In genomic region chr10:18453380-18453779, GRCm38 (mm10) we compare ENCODE assay signal across 8 mouse cellular contexts.
DNase-seq lines count a peak whose midpoint lies in the region; ATAC-seq and TF ChIP-seq lines count a peak whose summit lies in the region.

No protein-coding gene starts in this region.

- no peak overlapping the region for H3K4me2 ChIP-seq in forebrain, embryonic 15.5 days (replicated peaks)

- H3K36me3 ChIP-seq in E14TG2a.4 (ENCODE audit: insufficient read depth, low read length), result no peaks in the 10 kb centered on the region
- H3K36me3 ChIP-seq in forebrain, embryonic 15.5 days, result no peaks in the 10 kb centered on the region

- peak; percentile 81 for ATAC-seq in forebrain, embryonic 15.5 days (replicated peaks)

- H3K4me3 ChIP-seq in E14TG2a.4 (replicated peaks; ENCODE audit: low read length), result no peak overlapping the region
- no peak overlapping the region for H3K4me3 ChIP-seq in forebrain, embryonic 15.5 days

- peaks cover 53% of the 10 kb centered on the region for H3K4me1 ChIP-seq in E14TG2a.4 (replicated peaks; ENCODE audit: low read depth, low read length)
- peaks cover 33% of the 10 kb centered on the region for H3K4me1 ChIP-seq in forebrain, embryonic 15.5 days

- 19% methylated on average over 4 of the region's 4 CpGs for WGBS in forebrain, embryonic 15.5 days

- H3K27me3 ChIP-seq in E14TG2a.4 (ENCODE audit: insufficient read depth, low read length), result no peaks in the 10 kb centered on the region
- no peaks in the 10 kb centered on the region for H3K27me3 ChIP-seq in forebrain, embryonic 15.5 days

- no peak overlapping the region for H3K27ac ChIP-seq in forebrain, embryonic 15.5 days (replicated peaks)

- TF ChIP-seq CTCF in E14TG2a.4 (conservative IDR thresholded peaks at IDR 0.05; ENCODE audit: low read length), result peak; percentile 87

- intact Hi-C loops in heart, postnatal 25 days (cut with DNase I), result loop anchor here (1.0 to 10.0 kb wide), 3 partner anchors 61 to 151 kb away; no protein-coding TSS in a partner anchor

- H3K9ac ChIP-seq in forebrain, embryonic 15.5 days (replicated peaks), result no peak overlapping the region

- H3K9me3 ChIP-seq in E14TG2a.4 (ENCODE audit: low read length), result no peaks in the 10 kb centered on the region
- no peaks in the 10 kb centered on the region for H3K9me3 ChIP-seq in forebrain, embryonic 15.5 days

- DNase-seq in cerebellum, adult 11-12 months, result peak; percentile 86
- peak; percentile 59 for DNase-seq in heart, postnatal 25 days (ENCODE audit: low spot score)
- peak; percentile 84 to 94 for DNase-seq in layer of hippocampus, adult 18-20 months (ENCODE audit: low spot score in 2 of 2)
- peak; percentile 73 to 79 for DNase-seq in lung, adult 18-20 months
- DNase-seq in ovary, postnatal 10 days (ENCODE audit: low spot score), result peak; percentile 41
- peak; percentile 76 for DNase-seq in thymus, postnatal 0 days (ENCODE audit: low spot score)
